Mouse (Mus musculus) megakaryocyte, embryonic 14.5 days (primary cell): ENCODE data around the gene Acvr2b.

Experiments used
- FLI1 ChIP-seq: IDR thresholded peaks from 2 replicates; pipeline ENCODE4 v1.6.1; 2012; ENCODE audit warnings: low read length, inconsistent platforms, mixed read lengths
- GATA1 ChIP-seq: IDR thresholded peaks from 3 replicates; pipeline ENCODE4 v1.6.1; 2012; ENCODE audit warnings: mixed read lengths, low read length, inconsistent platforms, borderline replicate concordance

DNA sequence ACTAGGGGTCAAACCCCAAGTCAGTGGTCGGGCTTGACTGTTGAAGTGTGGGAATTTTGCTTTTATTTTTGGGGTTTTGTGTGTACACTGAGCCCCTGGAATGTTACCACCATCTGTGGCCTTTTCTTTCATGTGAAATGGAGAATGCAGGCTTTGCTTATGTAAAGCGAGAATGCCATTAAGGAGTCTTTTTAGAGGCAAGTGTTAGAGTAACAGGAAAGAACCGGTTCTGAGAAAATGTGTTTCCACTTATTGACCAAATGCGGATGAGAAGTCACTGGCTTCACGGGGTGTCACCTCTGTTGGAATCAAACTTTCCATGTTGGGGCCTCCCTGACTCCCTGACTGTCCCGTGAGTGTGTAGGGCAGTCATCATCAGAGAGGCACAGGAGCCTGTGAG lies 26.4 kb upstream of the Acvr2b start:
- TF ChIP-seq GATA1 (no peak), FLI1 (no peak)
